Mouse (Mus musculus): ENCODE results near the gene D630039A03Rik.
A peak's percentile ranks its signal among the peaks of the same experiment; 100 is the strongest.
"Not testable (repeated sequence)": the region's sequence is repeated elsewhere in the genome, so short reads cannot be mapped to it uniquely, and the experiment has no call there.

D630039A03Rik gene

DNA sequence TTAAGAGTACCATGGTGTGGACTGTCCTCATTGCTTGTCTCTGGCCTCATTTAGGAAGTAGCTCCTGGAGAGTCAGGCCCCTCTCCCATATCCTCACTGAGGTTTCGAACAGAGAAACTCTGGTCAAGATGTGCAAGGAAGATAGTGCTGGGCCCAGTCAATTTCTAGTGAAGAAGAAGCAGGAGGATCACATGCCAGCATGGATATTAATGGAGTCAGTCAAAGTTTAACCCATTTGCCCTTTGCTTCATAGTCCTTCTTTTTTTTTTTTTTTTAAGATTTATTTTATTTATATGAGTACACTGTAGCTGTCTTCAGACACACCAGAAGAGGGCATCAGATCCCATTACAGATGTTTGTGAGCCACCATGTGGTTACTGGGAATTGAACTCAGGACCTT is 27.1 kb downstream of the D630039A03Rik start:
- DNase-seq (ENCODE audit: low read depth): not testable (repeated sequence)

DNA sequence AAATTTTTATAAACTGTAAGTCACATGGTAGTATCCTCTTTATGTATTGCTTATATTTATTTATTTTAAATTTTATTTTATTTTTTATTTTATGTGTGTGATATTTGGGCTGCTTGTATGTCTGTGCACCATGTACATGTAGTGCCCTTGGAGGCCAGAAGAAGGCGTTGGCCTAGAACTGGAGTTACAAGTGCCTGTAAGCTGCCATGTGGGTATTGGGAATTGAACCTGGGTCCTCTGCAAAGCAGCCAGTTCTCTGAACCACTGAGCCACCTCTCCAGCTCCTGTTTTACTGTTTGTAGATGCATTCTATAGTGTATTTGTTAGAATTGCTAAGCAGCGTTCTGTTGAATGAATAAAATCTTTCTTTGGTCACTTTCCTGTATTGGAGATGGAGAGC is 27.9 kb downstream of the D630039A03Rik start:
- DNase-seq (ENCODE audit: low read depth): no peak

DNA sequence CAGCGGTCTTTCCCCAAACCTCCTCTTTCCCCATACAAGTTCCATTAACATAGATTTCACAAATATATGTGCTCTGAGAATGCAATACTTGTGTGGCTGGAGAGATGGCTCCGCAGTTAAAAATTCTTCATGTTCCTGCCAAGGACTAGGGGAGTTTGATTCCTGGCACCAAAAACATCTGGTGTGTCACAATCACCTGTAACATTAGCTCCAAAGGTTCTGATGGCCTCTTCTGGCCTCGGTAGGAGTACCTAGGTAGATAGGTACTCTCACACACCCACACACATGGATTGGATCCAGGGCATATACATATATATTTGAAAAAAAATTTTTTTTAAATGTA is 29.2 kb downstream of the D630039A03Rik start:
- no peak for DNase-seq (ENCODE audit: low read depth)

DNA sequence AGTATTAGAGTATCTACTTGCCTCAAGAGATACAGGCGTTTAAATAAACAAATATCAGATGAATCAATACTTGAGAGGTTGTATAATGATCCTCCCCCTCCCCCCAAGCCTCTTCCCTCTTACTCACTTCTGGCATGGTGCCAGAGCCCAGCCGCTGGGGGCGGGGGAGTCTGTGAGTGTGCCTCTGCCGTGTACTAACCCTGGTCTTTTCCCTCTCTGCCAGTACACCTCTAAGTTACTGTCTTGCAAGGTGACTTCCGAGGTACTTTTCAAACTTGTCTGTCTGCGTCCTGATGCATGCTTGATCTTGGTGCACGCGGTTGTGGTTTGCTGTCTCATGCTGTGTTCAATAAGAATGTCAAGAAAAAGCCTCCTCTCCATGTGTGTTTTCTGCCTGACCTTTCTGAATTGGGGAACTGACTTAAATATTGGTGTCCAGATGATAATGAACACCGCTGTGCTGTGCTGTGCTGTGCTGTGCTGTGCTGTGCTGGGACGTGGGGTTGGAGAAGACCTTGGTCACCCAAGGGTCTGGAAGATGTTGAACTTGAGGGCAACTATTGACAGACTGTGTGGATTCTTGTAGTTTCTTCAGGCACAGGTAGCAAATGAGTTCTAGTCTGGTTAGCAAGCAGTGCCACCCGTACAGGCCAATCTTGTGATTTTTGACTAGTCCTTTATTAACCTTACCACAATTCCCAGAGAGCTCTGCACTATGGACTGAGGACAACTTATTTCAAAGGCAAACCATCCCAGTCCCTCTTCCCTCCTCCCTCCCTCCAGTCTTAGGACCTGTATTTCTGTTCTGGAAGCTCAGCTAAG is 29.8 kb downstream of the D630039A03Rik start:
- peak; percentile 54 for DNase-seq (ENCODE audit: low read depth)

DNA sequence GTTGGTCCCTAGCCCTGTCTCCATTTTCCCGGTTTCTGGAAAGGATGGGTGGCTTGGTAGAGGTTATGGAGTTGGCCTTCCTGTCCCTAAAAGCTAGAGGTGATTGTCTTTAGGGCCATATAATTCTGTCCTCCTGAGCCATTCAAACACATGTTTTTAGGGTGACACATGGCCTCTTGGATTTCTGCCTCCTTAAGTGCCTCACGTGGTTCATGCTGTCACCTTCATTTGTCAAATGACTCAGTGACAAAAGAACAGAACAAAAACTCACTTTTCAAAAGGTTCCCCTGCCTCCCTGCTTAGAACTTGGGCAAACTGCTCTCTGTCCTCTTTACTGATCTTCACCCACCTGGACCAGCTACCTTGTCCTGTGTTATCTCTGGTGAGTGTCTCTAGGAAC is 30.9 kb downstream of the D630039A03Rik start:
- DNase-seq (ENCODE audit: low read depth): no peak

DNA sequence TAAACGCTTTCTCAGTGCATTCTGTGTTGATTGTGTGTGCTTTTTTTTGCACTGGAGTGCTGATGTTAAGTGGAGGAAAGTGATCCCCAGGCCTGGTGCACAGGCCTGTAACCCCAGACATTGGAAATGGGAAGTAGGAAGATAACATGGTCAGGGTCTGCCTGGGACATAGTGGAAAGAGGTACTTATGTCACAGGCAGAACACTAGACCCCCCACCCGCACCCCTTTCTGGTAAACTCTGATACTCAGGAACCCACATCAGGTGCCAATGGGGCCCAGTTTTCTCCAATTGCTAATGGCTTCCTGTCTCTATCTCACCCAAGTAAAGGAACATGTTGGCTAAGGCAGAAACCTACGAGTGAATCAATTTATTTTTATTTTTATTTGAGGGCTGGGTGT is 31.6 kb downstream of the D630039A03Rik start:
- no peak for DNase-seq (ENCODE audit: low read depth)

DNA sequence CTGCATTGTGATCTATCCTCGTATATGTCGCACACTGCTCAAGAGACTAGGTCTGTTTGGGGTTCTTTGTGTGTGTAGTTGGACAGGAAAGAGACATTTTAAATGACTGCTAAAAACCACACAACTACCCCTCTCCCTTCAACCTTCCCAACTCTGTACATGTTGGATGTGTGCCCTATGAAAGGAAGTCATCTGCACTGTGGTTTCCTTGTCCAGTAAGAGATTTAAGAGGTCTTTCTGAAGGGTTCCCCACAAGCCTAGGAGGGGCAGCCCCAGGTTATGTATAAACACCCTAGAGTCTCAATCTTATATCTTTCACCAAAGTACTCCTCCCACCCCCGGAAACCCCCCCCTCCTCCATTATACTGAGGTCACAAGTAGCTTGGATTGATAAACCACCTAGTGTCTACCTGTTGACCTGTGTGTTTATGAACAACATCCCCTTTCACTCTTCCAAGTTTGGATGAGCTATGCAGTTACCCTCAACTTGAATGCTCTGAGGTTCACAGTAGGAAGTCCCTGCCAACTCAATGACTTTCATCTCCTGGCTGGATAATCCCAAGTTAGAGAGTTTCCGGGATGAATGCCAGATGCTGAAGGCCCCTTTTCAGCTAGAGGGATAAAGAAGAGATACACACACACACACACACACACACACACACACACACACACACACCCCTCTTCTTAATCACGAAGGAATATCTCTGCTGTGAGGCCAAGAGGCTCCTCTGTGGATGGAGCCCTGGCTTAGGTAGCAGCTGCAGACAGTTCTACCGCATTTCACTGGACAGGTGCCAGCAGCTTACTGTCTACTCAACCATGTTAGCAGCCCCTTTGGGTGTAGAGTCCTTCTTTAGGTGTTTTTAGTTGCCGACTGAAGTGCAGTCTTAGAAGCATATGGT is 32.3 kb downstream of the D630039A03Rik start:
- DNase-seq (ENCODE audit: low read depth): peak; percentile 30

DNA sequence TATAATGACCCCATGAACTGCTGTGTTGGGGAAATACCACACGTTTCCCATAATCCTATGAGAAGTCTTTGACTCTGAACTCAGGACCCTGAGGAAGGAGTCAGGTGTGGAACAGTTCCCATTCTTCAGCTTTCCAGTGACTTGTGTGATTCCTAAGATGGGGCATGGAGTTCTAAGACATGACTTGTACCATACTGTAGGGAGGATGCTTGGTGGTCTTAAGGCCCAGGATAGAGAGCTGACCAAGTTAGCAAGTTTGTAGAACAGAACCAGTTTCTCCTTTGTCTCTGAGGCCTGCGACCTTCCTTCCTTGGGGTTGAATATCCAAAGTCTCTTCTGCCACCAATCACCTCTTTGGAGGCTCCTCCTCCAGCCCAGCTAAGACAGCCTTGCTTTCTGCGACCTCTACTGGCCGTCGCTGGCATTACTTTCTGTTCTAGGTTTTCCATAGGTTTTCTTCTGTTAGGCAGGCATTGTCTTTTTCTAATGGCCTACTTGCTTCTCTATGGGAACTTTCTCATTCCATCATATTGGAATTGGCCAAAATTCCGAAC is 36.2 kb downstream of the D630039A03Rik start:
- DNase-seq (ENCODE audit: low read depth): peak; percentile 88

DNA sequence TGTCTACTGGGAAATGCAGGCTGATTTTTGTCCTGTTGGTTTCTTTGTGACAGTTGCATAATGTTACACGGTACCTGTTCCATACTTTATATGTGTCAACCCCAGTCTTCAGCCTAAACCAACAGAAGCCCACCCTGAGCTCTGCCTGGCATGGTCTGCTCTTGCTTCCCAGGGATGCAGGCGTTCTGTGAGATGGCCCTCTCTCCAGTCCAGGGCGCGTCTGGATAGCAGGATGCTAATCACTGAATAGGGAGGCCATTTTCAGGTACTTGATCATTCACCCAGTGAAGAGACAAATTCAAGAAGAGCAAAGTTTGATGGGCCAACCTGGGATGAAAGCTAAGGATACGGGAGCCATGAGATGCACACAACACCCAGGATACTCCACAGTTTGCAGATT is 37.0 kb downstream of the D630039A03Rik start:
- DNase-seq (ENCODE audit: low read depth): no peak

DNA sequence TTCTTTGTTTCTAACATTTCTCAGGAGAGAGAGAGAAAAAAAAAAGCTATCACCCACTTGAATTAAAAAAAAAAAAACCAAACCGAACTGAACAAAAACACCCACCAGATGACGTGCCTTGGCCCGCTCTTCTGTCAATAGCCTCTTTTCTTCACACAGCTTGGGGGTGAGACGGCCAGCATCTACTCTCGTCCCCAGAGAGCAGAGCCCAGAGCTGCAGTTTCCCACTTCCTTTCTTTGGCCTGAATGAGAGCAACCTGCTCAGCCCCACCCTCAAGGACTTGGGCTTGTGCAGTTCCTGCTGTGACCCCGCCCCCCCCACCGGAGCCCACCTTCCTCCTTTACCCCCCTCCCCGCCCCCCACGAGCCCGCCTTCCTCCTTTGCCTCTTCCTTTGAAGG is 48.6 kb downstream of the D630039A03Rik start:
- DNase-seq (ENCODE audit: low read depth): peak; percentile 33

DNA sequence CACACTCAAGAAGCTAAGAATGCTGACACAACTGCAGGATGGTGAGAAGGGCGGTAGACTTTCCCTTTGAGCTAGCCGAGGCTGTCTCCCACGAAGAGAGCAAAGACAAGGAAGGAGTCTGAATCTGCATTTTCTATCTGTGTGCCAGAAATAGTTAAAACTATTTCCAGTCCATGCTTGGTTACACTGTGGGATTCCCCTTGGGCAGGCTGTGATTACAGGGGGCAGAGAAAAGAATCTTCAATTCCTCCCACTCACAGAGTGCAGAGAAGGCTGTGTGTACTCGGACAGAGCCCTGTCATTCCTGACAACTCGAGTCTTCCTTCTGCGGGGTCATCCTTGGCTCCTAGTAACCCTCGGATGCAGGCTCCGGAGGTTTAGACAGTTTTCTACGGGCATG is 49.1 kb downstream of the D630039A03Rik start:
- no peak for DNase-seq (ENCODE audit: low read depth)

DNA sequence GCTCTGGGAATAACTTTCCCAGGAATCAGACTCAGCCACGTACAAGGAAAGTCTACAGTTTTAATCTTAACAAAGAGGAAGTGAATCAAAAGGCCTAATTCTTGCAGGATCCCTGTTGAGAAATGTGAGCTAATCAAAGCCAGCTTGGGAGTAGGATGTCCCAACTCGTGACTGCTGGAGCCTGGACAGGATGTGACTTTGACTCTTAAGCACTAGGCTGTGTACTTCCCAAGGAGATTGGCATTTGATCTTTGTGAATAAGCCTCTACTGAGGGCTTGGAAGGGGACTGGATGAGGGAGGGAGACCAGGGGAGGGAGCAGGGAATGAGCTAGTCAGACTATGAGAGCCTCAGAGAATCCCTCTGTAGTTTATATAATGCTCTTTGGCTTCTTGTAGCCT is 50.0 kb downstream of the D630039A03Rik start:
- no peak for DNase-seq (ENCODE audit: low read depth)

DNA sequence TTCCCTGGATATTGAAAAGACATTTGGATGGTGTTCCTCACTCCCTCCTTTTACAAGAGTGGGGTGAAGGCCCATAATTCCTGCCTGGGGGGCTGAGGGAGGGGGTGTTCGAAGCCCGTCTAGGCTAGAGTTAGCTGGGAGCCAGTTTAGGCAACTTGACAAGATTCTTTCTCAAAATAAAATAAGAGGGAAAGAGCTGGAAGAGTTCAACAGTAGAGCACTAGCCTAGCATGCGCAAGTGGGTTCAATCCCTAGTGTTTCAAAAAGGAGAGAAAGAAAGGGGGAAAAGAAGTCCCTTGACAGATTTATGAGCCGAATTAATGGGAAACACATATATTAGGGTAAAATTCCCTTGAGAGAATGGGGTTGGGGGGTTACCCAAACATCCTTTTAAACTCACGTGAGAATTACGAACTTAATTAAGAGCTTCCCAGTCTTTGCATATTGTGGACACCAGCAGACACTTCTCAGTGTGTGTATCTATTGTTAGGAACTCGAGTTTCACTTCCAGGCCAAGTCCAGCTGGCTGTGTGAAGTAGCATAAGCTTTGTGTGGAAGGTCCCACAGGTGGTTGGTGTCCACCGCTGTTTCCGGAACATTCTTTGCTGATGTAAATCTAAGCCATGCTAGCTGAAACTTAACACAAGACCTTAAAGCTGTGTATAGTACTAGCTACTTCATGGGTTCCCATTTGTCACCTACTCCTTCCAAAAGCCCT is 53.7 kb downstream of the D630039A03Rik start:
- DNase-seq (ENCODE audit: low read depth): no peak

DNA sequence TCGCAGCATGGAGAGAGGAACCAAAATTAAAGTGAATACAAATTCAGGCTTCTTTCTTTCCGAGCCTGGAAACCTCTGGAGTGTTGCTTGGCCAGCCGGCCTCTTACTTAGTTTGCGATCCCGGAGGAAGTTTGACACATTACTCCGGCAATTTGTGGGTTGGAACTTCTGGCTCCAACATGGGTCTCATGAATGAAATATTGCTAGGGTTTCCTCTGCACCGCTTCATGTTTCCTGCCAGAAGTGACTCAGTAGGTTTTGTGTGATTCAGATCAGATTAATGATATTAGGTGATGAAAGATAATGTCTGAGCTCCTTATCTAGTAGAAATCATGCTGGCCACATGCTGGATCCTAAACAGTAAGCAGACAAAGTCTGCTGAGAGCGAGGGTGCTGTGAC is 54.2 kb downstream of the D630039A03Rik start:
- DNase-seq (ENCODE audit: low read depth): no peak

DNA sequence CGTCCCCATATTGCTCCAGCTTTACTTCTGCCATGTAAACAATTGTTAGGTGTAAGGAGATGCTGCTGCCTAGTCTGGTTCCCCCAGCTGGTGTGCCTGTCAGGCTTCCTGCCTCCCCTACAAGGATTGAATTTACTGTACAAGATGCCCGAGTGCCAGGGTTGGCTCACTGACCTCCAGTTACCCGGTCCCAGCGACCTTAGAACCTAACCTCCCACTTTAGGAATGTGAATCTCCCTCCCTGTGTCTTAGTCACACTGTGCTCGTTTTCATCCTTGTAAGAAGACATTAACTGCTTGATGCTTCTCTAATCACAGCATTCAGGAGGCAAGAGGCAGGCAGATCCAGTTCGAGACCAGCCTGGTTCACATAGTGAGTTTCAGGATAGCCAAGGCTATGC is 54.9 kb downstream of the D630039A03Rik start:
- DNase-seq (ENCODE audit: low read depth): no peak

DNA sequence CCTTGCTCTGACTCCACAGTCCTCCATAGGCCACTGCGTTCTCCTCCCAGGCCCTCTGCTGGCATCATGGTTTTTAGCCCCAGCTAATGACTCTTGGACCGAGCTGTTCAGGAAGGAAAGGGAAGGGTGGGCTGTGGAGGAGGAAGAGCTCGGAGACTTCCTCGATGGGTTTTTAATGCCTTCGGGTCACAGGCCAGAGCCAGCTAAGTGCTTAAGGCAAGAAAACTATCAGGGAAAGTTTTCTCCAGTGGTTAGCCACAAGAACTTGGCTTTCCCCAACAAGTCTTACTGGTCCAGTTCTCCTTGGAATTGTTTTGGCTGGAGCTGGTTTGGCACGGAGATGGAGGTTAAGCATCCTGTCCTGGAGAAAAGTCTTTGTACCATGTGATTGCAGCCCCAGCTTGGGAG is 55.9 kb downstream of the D630039A03Rik start:
- DNase-seq (ENCODE audit: low read depth): no peak

All from naive thymus-derived CD4-positive, alpha-beta T cell, adult 2 months (primary cell).